Mouse (Mus musculus): ENCODE measurements around the gene Acad12. TPM values are rescaled to one million over a fixed set of nuclear protein-coding genes. Genes with fewer than 3 reads are reported as not detected.
"Not testable (repeated sequence)": the region's sequence is repeated elsewhere in the genome, so short reads cannot be mapped to it uniquely, and the experiment has no call there.

Gene Acad12
- polyA plus RNA-seq, 1 experiment from 2014 or later, result 2.4 TPM

GRCm38 (mm10) chr5:121631106-121631647 lies 12.4 kb upstream of the Acad12 start:
- not testable (repeated sequence) for H3K4me1 ChIP-seq (ENCODE audit: control insufficient read depth, insufficient read depth, low read length); H3K36me3 ChIP-seq (ENCODE audit: control insufficient read depth, insufficient read depth, low read length); H3K4me2 ChIP-seq (replicated peaks; ENCODE audit: low read depth, low read length); H3K9me3 ChIP-seq (ENCODE audit: control insufficient read depth, low read length); H3K4me3 ChIP-seq (ENCODE audit: low read length); H3K27me3 ChIP-seq (ENCODE audit: control insufficient read depth, insufficient read depth, low read length); H3K9ac ChIP-seq (ENCODE audit: low read depth, low read length); ATAC-seq (ENCODE audit: low FRiP score, low TSS enrichment); H3K27ac ChIP-seq (ENCODE audit: low read depth, low read length)
- 55% methylated on average over 7 of the region's 9 CpGs for WGBS

- Histone ChIP-seq H3K36me3 (ENCODE audit: control insufficient read depth, insufficient read depth, low read length) (no peaks in the 10 kb centered on the region), H3K27me3 (ENCODE audit: control insufficient read depth, insufficient read depth, low read length) (no peaks in the 10 kb centered on the region), H3K4me1 (ENCODE audit: control insufficient read depth, insufficient read depth, low read length) (no peaks in the 10 kb centered on the region), H3K4me3 (ENCODE audit: low read length) (no peak overlapping the region), H3K9me3 (ENCODE audit: control insufficient read depth, low read length) (no peaks in the 10 kb centered on the region), H3K27ac (ENCODE audit: low read depth, low read length) (no peak overlapping the region), H3K4me2 (replicated peaks; ENCODE audit: low read depth, low read length) (no peak overlapping the region), H3K9ac (ENCODE audit: low read depth, low read length) (no peak overlapping the region)
- no peak for ATAC-seq (ENCODE audit: low FRiP score, low TSS enrichment)
- WGBS, result 0% methylated on average over 1 of the region's 1 CpGs
Observed at GRCm38 (mm10) chr5:121627871-121628270, 9.1 kb upstream of the Acad12 start.

GRCm38 (mm10) chr5:121623241-121623640 lies 4.5 kb upstream of the Acad12 start:
- no peak overlapping the region for H3K9ac ChIP-seq (ENCODE audit: low read depth, low read length)
- 81% methylated on average over 3 of the region's 3 CpGs for WGBS
- no peak overlapping the region for H3K4me3 ChIP-seq (ENCODE audit: low read length)
- H3K9me3 ChIP-seq (ENCODE audit: control insufficient read depth, low read length), result no peaks in the 10 kb centered on the region
- no peaks in the 10 kb centered on the region for H3K36me3 ChIP-seq (ENCODE audit: control insufficient read depth, insufficient read depth, low read length)
- H3K4me2 ChIP-seq (replicated peaks; ENCODE audit: low read depth, low read length), result no peak overlapping the region
- H3K27ac ChIP-seq (ENCODE audit: low read depth, low read length), result no peak overlapping the region
- peaks cover 7% of the 10 kb centered on the region; the same call in 1 of the 2 replicates for H3K4me1 ChIP-seq (ENCODE audit: control insufficient read depth, insufficient read depth, low read length)
- no peaks in the 10 kb centered on the region for H3K27me3 ChIP-seq (ENCODE audit: control insufficient read depth, insufficient read depth, low read length)
- no peak for ATAC-seq (ENCODE audit: low FRiP score, low TSS enrichment)

GRCm38 (mm10) chr5:121621102-121621501 lies 2.4 kb upstream of the Acad12 start:
- Histone ChIP-seq H3K36me3 (ENCODE audit: control insufficient read depth, insufficient read depth, low read length) (no peaks in the 10 kb centered on the region), H3K27me3 (ENCODE audit: control insufficient read depth, insufficient read depth, low read length) (no peaks in the 10 kb centered on the region), H3K4me2 (replicated peaks; ENCODE audit: low read depth, low read length) (no peak overlapping the region), H3K4me1 (ENCODE audit: control insufficient read depth, insufficient read depth, low read length) (peaks cover 7% of the 10 kb centered on the region; the same call in 1 of the 2 replicates), H3K27ac (ENCODE audit: low read depth, low read length) (no peak overlapping the region), H3K4me3 (ENCODE audit: low read length) (no peak overlapping the region), H3K9me3 (ENCODE audit: control insufficient read depth, low read length) (no peaks in the 10 kb centered on the region), H3K9ac (ENCODE audit: low read depth, low read length) (no peak overlapping the region)
- WGBS, result 92% methylated on average over 5 of the region's 5 CpGs
- no peak for ATAC-seq (ENCODE audit: low FRiP score, low TSS enrichment)

- not testable (repeated sequence) for H3K4me1 ChIP-seq (ENCODE audit: control insufficient read depth, insufficient read depth, low read length); H3K9me3 ChIP-seq (ENCODE audit: control insufficient read depth, low read length); H3K4me2 ChIP-seq (replicated peaks; ENCODE audit: low read depth, low read length); H3K9ac ChIP-seq (ENCODE audit: low read depth, low read length); H3K27ac ChIP-seq (ENCODE audit: low read depth, low read length); H3K4me3 ChIP-seq (ENCODE audit: low read length); H3K27me3 ChIP-seq (ENCODE audit: control insufficient read depth, insufficient read depth, low read length); H3K36me3 ChIP-seq (ENCODE audit: control insufficient read depth, insufficient read depth, low read length); ATAC-seq (ENCODE audit: low FRiP score, low TSS enrichment)
- 81% methylated on average over 3 of the region's 3 CpGs for WGBS
Observed at GRCm38 (mm10) chr5:121614921-121615320, 3.8 kb downstream of the Acad12 start.

- H3K9me3 ChIP-seq (ENCODE audit: control insufficient read depth, low read length), result no peaks in the 10 kb centered on the region
- H3K27ac ChIP-seq (ENCODE audit: low read depth, low read length), result no peak overlapping the region
- H3K4me2 ChIP-seq (replicated peaks; ENCODE audit: low read depth, low read length), result no peak overlapping the region
- H3K27me3 ChIP-seq (ENCODE audit: control insufficient read depth, insufficient read depth, low read length), result no peaks in the 10 kb centered on the region
- no peak overlapping the region for H3K9ac ChIP-seq (ENCODE audit: low read depth, low read length)
- ATAC-seq (ENCODE audit: low FRiP score, low TSS enrichment), result no peak
- no peaks in the 10 kb centered on the region for H3K4me1 ChIP-seq (ENCODE audit: control insufficient read depth, insufficient read depth, low read length)
- 82% methylated on average over 6 of the region's 6 CpGs for WGBS
- no peak overlapping the region for H3K4me3 ChIP-seq (ENCODE audit: low read length)
- no peaks in the 10 kb centered on the region for H3K36me3 ChIP-seq (ENCODE audit: control insufficient read depth, insufficient read depth, low read length)
Observed at GRCm38 (mm10) chr5:121612036-121612435, 6.7 kb downstream of the Acad12 start.

GRCm38 (mm10) chr5:121609556-121610135 lies 9.1 kb downstream of the Acad12 start:
- not testable (repeated sequence) for H3K4me2 ChIP-seq (replicated peaks; ENCODE audit: low read depth, low read length); H3K27me3 ChIP-seq (ENCODE audit: control insufficient read depth, insufficient read depth, low read length); ATAC-seq (ENCODE audit: low FRiP score, low TSS enrichment); H3K9me3 ChIP-seq (ENCODE audit: control insufficient read depth, low read length); H3K27ac ChIP-seq (ENCODE audit: low read depth, low read length); H3K36me3 ChIP-seq (ENCODE audit: control insufficient read depth, insufficient read depth, low read length); H3K4me1 ChIP-seq (ENCODE audit: control insufficient read depth, insufficient read depth, low read length); H3K4me3 ChIP-seq (ENCODE audit: low read length); H3K9ac ChIP-seq (ENCODE audit: low read depth, low read length)
- 47% methylated on average over 6 of the region's 8 CpGs for WGBS

- no peak overlapping the region for H3K27ac ChIP-seq (ENCODE audit: low read depth, low read length)
- 0% methylated on average over 2 of the region's 2 CpGs for WGBS
- ATAC-seq (ENCODE audit: low FRiP score, low TSS enrichment), result no peak
- no peaks in the 10 kb centered on the region for H3K36me3 ChIP-seq (ENCODE audit: control insufficient read depth, insufficient read depth, low read length)
- no peak overlapping the region for H3K9ac ChIP-seq (ENCODE audit: low read depth, low read length)
- H3K4me1 ChIP-seq (ENCODE audit: control insufficient read depth, insufficient read depth, low read length), result no peaks in the 10 kb centered on the region
- H3K27me3 ChIP-seq (ENCODE audit: control insufficient read depth, insufficient read depth, low read length), result no peaks in the 10 kb centered on the region
- H3K4me3 ChIP-seq (ENCODE audit: low read length), result no peak overlapping the region
- no peak overlapping the region for H3K4me2 ChIP-seq (replicated peaks; ENCODE audit: low read depth, low read length)
- H3K9me3 ChIP-seq (ENCODE audit: control insufficient read depth, low read length), result no peaks in the 10 kb centered on the region
Observed at GRCm38 (mm10) chr5:121606151-121606550, 12.6 kb downstream of the Acad12 start.

- H3K9me3 ChIP-seq (ENCODE audit: control insufficient read depth, low read length); H3K9ac ChIP-seq (ENCODE audit: low read depth, low read length); H3K36me3 ChIP-seq (ENCODE audit: control insufficient read depth, insufficient read depth, low read length); H3K27me3 ChIP-seq (ENCODE audit: control insufficient read depth, insufficient read depth, low read length); H3K4me1 ChIP-seq (ENCODE audit: control insufficient read depth, insufficient read depth, low read length); H3K4me2 ChIP-seq (replicated peaks; ENCODE audit: low read depth, low read length); ATAC-seq (ENCODE audit: low FRiP score, low TSS enrichment); H3K4me3 ChIP-seq (ENCODE audit: low read length); H3K27ac ChIP-seq (ENCODE audit: low read depth, low read length): not testable (repeated sequence)
- 61% methylated on average over 1 of the region's 1 CpGs for WGBS
Observed at GRCm38 (mm10) chr5:121603815-121604214, 14.9 kb downstream of the Acad12 start.
